Mouse (Mus musculus) right cerebral cortex, postnatal 25 days (tissue): ENCODE data around the gene Afdn.
"Not testable (repeated sequence)": the region's sequence is repeated elsewhere in the genome, so short reads cannot be mapped to it uniquely, and the experiment has no call there.

ENCODE experiments used
- DNase-seq: peaks from one replicate; pipeline ENCODE4 v3.0.0; 2022

Afdn gene

GRCm38 (mm10) chr17:13740796-13741195, 19.5 kb upstream of the Afdn start:
- DNase-seq, result no peak

- no peak for DNase-seq
These were observed 18.7 kb upstream of the Afdn start for GRCm38 (mm10) chr17:13741611-13742010.

- no peak for DNase-seq
These were observed 18.0 kb upstream of the Afdn start for GRCm38 (mm10) chr17:13742334-13742733.

- DNase-seq, result no peak
These were observed 17.2 kb upstream of the Afdn start for GRCm38 (mm10) chr17:13742941-13743708.

GRCm38 (mm10) chr17:13743709-13744079, 16.6 kb upstream of the Afdn start:
- DNase-seq, result no peak

- no peak for DNase-seq
These were observed 16.1 kb upstream of the Afdn start for GRCm38 (mm10) chr17:13744219-13744618.

GRCm38 (mm10) chr17:13744824-13745223, 15.5 kb upstream of the Afdn start:
- DNase-seq, result no peak

GRCm38 (mm10) chr17:13745373-13745772, 15.0 kb upstream of the Afdn start:
- DNase-seq, result no peak

- no peak for DNase-seq
These were observed 14.0 kb upstream of the Afdn start for GRCm38 (mm10) chr17:13746330-13746729.

- DNase-seq, result no peak
These were observed 12.7 kb upstream of the Afdn start for GRCm38 (mm10) chr17:13747681-13748080.

- no peak for DNase-seq
These were observed 11.3 kb upstream of the Afdn start for GRCm38 (mm10) chr17:13749027-13749426.

GRCm38 (mm10) chr17:13753918-13754317, 6.4 kb upstream of the Afdn start:
- DNase-seq, result no peak

- no peak for DNase-seq
These were observed 5.4 kb upstream of the Afdn start for GRCm38 (mm10) chr17:13754940-13755339.

- no peak for DNase-seq
These were observed 1.8 kb upstream of the Afdn start for GRCm38 (mm10) chr17:13758586-13758985.

- DNase-seq, result no peak
These were observed 1.0 kb upstream of the Afdn start for GRCm38 (mm10) chr17:13759156-13759852.

- no peak for DNase-seq
These were observed 388 bp downstream of the Afdn start for GRCm38 (mm10) chr17:13760675-13761178.

- peak; percentile 66 for DNase-seq
These were observed 1.0 kb downstream of the Afdn start, which contains the start of gene Tcte2 for GRCm38 (mm10) chr17:13761179-13761913. Gene Tcte2, minus strand, starts transcription at chr17:13761825.

GRCm38 (mm10) chr17:13763819-13764218, 3.5 kb downstream of the Afdn start:
- DNase-seq, result no peak

GRCm38 (mm10) chr17:13764911-13765310, 4.6 kb downstream of the Afdn start:
- not testable (repeated sequence) for DNase-seq

- DNase-seq, result no peak
These were observed 8.2 kb downstream of the Afdn start for GRCm38 (mm10) chr17:13768531-13768930.

GRCm38 (mm10) chr17:13769256-13769655, 8.9 kb downstream of the Afdn start:
- no peak for DNase-seq

- no peak for DNase-seq
These were observed 17.3 kb downstream of the Afdn start for GRCm38 (mm10) chr17:13777676-13778075.

GRCm38 (mm10) chr17:13778865-13779264, 18.5 kb downstream of the Afdn start:
- DNase-seq, result no peak
